Mouse (Mus musculus): ENCODE measurements around the gene 6430531B16Rik. TPM values are rescaled to one million over a fixed set of nuclear protein-coding genes. Genes with fewer than 3 reads are reported as not detected.

6430531B16Rik gene
- polyA plus RNA-seq, 1 experiment from 2014 or later = 0.96 TPM

MicroRNAs encoded within 50 kb of the gene (microRNA counts, 519-probe panel; counts per million panel counts)
- microRNA mmu-miR-202-3p (110 counts per million, percentile 56 among the panel's probes with 10 or more counts), microRNA mmu-miR-202-5p (2,102 counts per million, percentile 60 among the panel's probes with 10 or more counts)

Small RNA genes lying within 50 kb of the gene (microRNA-seq; reads per million reads assigned to microRNA genes)
- gene Mir202 = not detected
- gene Mir7062 = 0.82 reads per million
- not detected for gene mmu-mir-7686

Other genes with a start within 250 kb of the 6430531B16Rik start
- 33.4 and 38.8 TPM in 2 replicates for gene Adgra1, start 144.6 kb downstream of the 6430531B16Rik start, polyA plus RNA-seq (2015; fragmentation: Nextera tagmentation; extraction: Ambion mirVana)
- gene Kndc1, start 84.1 kb downstream of the 6430531B16Rik start, polyA plus RNA-seq (2015; fragmentation: Nextera tagmentation; extraction: Ambion mirVana) = 6.0 and 7.2 TPM in 2 replicates
- not detected in 2 replicates for gene Utf1, start 35.0 kb downstream of the 6430531B16Rik start, polyA plus RNA-seq (2015; fragmentation: Nextera tagmentation; extraction: Ambion mirVana)
- 3.8 and 4.0 TPM in 2 replicates for gene Adam8, start 13.8 kb upstream of the 6430531B16Rik start, polyA plus RNA-seq (2015; fragmentation: Nextera tagmentation; extraction: Ambion mirVana)
- gene Zfp511, start 57.6 kb upstream of the 6430531B16Rik start, polyA plus RNA-seq (2015; fragmentation: Nextera tagmentation; extraction: Ambion mirVana) = 49.6 and 50.7 TPM in 2 replicates
- gene Tubgcp2, start 57.9 kb upstream of the 6430531B16Rik start, polyA plus RNA-seq (2015; fragmentation: Nextera tagmentation; extraction: Ambion mirVana) = 61.1 and 62.9 TPM in 2 replicates
- 3.6 and 4.4 TPM in 2 replicates for gene Msx3, start 70.3 kb upstream of the 6430531B16Rik start, polyA plus RNA-seq (2015; fragmentation: Nextera tagmentation; extraction: Ambion mirVana)
- 88.6 and 92.6 TPM in 2 replicates for gene Caly, start 103.8 kb upstream of the 6430531B16Rik start, polyA plus RNA-seq (2015; fragmentation: Nextera tagmentation; extraction: Ambion mirVana)
- 0.46 TPM in 1 of 2 replicates, not detected in the other for gene Prap1, start 114.6 kb upstream of the 6430531B16Rik start, polyA plus RNA-seq (2015; fragmentation: Nextera tagmentation; extraction: Ambion mirVana)
- gene Fuom, start 123.7 kb upstream of the 6430531B16Rik start, polyA plus RNA-seq (2015; fragmentation: Nextera tagmentation; extraction: Ambion mirVana) = 19.9 and 20.1 TPM in 2 replicates
- gene Paox, start 137.0 kb upstream of the 6430531B16Rik start, polyA plus RNA-seq (2015; fragmentation: Nextera tagmentation; extraction: Ambion mirVana) = 7.2 and 7.6 TPM in 2 replicates
- gene Echs1, start 137.7 kb upstream of the 6430531B16Rik start, polyA plus RNA-seq (2015; fragmentation: Nextera tagmentation; extraction: Ambion mirVana) = 132 and 133 TPM in 2 replicates
- gene Mtg1, start 158.8 kb upstream of the 6430531B16Rik start, polyA plus RNA-seq (2015; fragmentation: Nextera tagmentation; extraction: Ambion mirVana) = 29.2 and 32.8 TPM in 2 replicates
- 7.8 and 8.1 TPM in 2 replicates for gene Sprn, start 176.1 kb upstream of the 6430531B16Rik start, polyA plus RNA-seq (2015; fragmentation: Nextera tagmentation; extraction: Ambion mirVana)
- not detected in 2 replicates for gene Olfr522, start 186.0 kb upstream of the 6430531B16Rik start, polyA plus RNA-seq (2015; fragmentation: Nextera tagmentation; extraction: Ambion mirVana)
- not detected in 2 replicates for gene Olfr523, start 194.5 kb upstream of the 6430531B16Rik start, polyA plus RNA-seq (2015; fragmentation: Nextera tagmentation; extraction: Ambion mirVana)
- not detected in 2 replicates for gene Olfr524, start 227.2 kb upstream of the 6430531B16Rik start, polyA plus RNA-seq (2015; fragmentation: Nextera tagmentation; extraction: Ambion mirVana)
- gene Cd163l1, start 239.5 kb upstream of the 6430531B16Rik start, polyA plus RNA-seq (2015; fragmentation: Nextera tagmentation; extraction: Ambion mirVana) = 0.05 TPM in 1 of 2 replicates, not detected in the other

Data from midbrain, embryonic 13.5 days (tissue).